Mouse (Mus musculus): ENCODE results near the gene Uba52. TPM values are rescaled to one million over a fixed set of nuclear protein-coding genes. Genes with fewer than 3 reads are reported as not detected.

Gene Uba52
- total RNA-seq, 2 experiments from 2014 or later: 1,604 to 1,683 TPM

DNA sequence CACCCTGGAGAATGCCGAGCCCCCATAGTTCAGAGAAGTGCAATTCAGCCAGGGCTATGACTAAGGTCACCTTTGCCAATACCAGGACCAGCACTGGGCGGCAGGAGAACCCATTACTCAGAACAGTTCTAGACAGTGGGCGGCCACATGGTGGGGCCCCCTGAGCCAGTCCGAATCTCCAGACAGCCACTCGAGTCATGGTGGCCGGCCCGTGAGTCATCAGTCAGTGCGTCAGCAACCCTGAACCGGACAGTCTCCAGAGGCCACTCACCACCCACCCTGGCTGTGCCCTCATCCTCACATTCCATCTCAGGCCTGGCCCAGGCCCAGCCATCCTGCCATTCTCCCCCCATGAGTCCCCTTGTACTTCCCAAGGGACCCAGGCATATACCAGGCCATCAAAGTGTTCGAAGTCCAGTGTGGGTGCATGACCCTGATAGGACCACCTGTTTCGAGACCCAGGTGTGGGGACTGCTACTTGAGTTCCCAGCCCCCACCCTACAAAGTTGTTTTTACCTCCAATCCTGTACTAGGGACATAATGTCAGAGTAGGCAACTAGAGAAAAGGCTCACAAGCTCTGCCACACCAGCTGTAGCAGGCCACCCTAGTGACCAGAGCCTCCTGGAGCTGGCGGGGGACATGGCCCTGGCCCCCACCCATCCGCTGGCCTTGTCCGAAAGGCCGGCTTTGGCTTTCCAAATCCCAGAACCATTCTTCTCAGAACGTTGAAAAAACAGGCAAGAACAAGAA lies 48.7 kb downstream of the Uba52 start:
- intact Hi-C loops (cut with DNase I): no loop called here

DNA sequence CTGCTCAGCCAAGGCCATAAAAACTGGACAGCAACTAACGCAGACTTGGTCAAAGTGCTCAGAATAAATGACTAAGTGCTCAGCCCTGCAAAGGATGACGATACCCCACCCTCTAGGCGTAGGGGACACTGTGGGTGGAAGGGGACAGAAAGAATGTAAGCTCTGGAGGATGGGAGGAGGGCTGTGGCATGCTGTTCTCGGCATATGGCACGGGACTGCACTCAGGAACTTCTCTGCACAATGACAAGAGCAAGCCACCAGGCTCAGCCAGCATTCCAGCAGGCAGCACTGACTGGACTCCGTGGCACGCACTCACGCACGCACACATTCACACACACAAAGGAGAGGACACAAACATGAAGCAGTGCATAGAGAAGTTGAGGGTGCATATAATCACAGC lies 50.0 kb downstream of the Uba52 start:
- intact Hi-C loops (cut with DNase I): no loop called here
- no peak for DNase-seq

More for the DNA sequence above, 48.7 kb downstream of the Uba52 start:
- no peak for DNase-seq

DNA sequence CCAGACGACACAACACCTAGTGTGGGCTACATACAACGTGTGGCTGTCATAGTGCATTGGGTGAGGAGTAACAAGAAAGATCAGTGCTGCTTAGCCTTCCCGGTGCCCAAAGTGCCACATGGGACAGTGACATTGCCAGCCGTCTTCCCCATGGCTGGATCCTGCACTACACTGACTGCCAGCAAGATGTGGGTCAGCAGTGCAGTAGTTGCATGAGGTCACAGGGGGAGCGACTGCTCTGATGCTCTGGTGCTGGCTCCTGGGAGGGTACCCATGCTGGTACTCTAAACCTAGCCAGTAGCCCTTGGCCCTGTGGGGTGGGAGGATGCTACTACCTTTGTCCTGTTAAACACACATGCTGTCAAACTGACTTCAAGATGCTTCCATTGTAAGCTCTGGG lies 50.4 kb downstream of the Uba52 start:
- no peak for DNase-seq
- intact Hi-C loops (cut with DNase I): no loop called here

GRCm38 (mm10) chr8:70459636-70460035 lies 51.0 kb downstream of the Uba52 start:
- intact Hi-C loops (cut with DNase I): no loop called here
- DNase-seq: no peak

DNA sequence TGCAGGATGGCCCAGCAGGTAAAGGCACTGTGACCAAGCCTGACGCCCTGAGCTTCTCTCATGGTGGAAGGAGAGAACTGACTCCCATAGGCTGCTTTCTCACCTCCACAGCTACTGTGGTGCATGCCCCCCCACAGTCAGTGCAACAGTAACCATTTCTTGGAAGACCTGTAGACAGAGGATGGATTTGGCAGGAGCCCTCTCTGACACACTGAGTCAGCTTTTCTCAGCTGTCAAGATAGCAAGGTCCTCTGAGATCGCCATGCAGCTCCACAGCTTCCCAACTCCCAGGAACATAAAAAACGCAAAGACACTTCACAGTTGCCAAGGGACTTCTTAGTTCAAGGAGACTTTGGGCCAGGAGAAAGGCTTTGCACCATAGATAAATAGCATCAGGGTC lies 52.1 kb downstream of the Uba52 start:
- intact Hi-C loops (cut with DNase I): no loop called here
- no peak for DNase-seq

Other genes with a start within 250 kb of the Uba52 start
- gene Homer3, start 228.0 kb downstream of the Uba52 start, total RNA-seq (2021): 10 to 100 TPM; 25.6 to 28.2 TPM
- gene Ddx49, start 208.3 kb downstream of the Uba52 start, total RNA-seq (2021): 10 to 100 TPM; 33.1 to 33.5 TPM
- gene Cope, start 208.3 kb downstream of the Uba52 start, total RNA-seq (2021): 100 to 1,000 TPM; 160 to 173 TPM
- under 1 TPM; 0.57 to 0.67 TPM for gene Cers1, start 195.0 kb downstream of the Uba52 start, total RNA-seq (2021)
- under 1 TPM in 1 of 2 experiments, not detected in 1; 0.20 TPM for gene Gdf1, start 181.0 kb downstream of the Uba52 start, total RNA-seq (2021)
- gene Upf1, start 157.5 kb downstream of the Uba52 start, total RNA-seq (2021): 10 to 100 TPM; 40.8 to 48.8 TPM
- gene Comp, start 137.2 kb downstream of the Uba52 start, total RNA-seq (2021): 1 to 10 TPM; 2.4 to 3.4 TPM
- 10 to 100 TPM; 11.0 to 15.6 TPM for gene Crtc1, start 71.2 kb downstream of the Uba52 start, total RNA-seq (2021)
- 1 to 10 TPM; 8.4 to 8.9 TPM for gene Klhl26, start 33.8 kb downstream of the Uba52 start, total RNA-seq (2021)
- gene Tmem59l, start 23.4 kb downstream of the Uba52 start, total RNA-seq (2021): not detected
- gene Crlf1, start 17.6 kb downstream of the Uba52 start, total RNA-seq (2021): under 1 TPM; 0.38 to 0.72 TPM
- 100 to 1,000 TPM; 108 to 114 TPM for gene Rex1bd, start 4.0 kb downstream of the Uba52 start, total RNA-seq (2021)
- gene Fkbp8, start 16.9 kb upstream of the Uba52 start, total RNA-seq (2021): 100 to 1,000 TPM; 185 to 190 TPM
- gene Kxd1, start 17.2 kb upstream of the Uba52 start, total RNA-seq (2021): 10 to 100 TPM; 79.5 to 81.3 TPM
- gene Ell, start 28.7 kb upstream of the Uba52 start, total RNA-seq (2021): 10 to 100 TPM; 15.9 to 17.9 TPM
- gene Isyna1, start 83.6 kb upstream of the Uba52 start, total RNA-seq (2021): 10 to 100 TPM; 25.8 to 29.6 TPM
- 10 to 100 TPM; 54.7 to 55.6 TPM for gene Ssbp4, start 98.1 kb upstream of the Uba52 start, total RNA-seq (2021)
- gene Lrrc25, start 105.4 kb upstream of the Uba52 start, total RNA-seq (2021): 1 to 10 TPM; 1.1 to 1.6 TPM
- 1 to 10 TPM in 1 of 2 experiments, under 1 TPM in 1; 0.86 to 1.1 TPM for gene Gdf15, start 121.7 kb upstream of the Uba52 start, total RNA-seq (2021)
- gene Pgpep1, start 149.6 kb upstream of the Uba52 start, total RNA-seq (2021): 10 to 100 TPM; 39.6 to 42.9 TPM
- 10 to 100 TPM; 82.8 to 94.1 TPM for gene Lsm4, start 162.4 kb upstream of the Uba52 start, total RNA-seq (2021)
- gene Jund, start 188.1 kb upstream of the Uba52 start, total RNA-seq (2021): 100 to 1,000 TPM; 178 to 214 TPM
- gene Iqcn, start 192.7 kb upstream of the Uba52 start, total RNA-seq (2021): under 1 TPM in 1 of 2 experiments, not detected in 1; 0.07 TPM
- gene Gm3336, start 207.7 kb upstream of the Uba52 start, total RNA-seq (2021): not detected
- 1 to 10 TPM; 2.0 to 4.0 TPM for gene Pde4c, start 212.9 kb upstream of the Uba52 start, total RNA-seq (2021)
- gene Rab3a, start 243.9 kb upstream of the Uba52 start, total RNA-seq (2021): 10 to 100 TPM; 37.3 to 38.9 TPM

Data from heart, postnatal 10 days (tissue).